Mouse (Mus musculus) kidney, embryonic 14.5 days (tissue): ENCODE measurements at regions not wholly inside any gene's neighbourhood (a gene's known extent, or its start where the extent isn't known, plus 50 kb on each side); places are given as distances from the start of the nearest gene placed in this dataset.
A peak's percentile ranks its signal among the peaks of the same experiment; 100 is the strongest.

Experiments used
- ATAC-seq: fragments of 200-750 bp; cut with Nextera tagmentation; 2 replicates; pipeline ENCODE4 v1.8.0; 2017; ENCODE audit warnings: moderate number of reproducible peaks, mild to moderate bottlenecking, moderate TSS enrichment, moderate library complexity; ENCODE audit not compliant: low FRiP score, low TSS enrichment
- H3K27ac ChIP-seq: fragments of 300-500 bp; sonication (generic); 2 replicates; pipeline ENCODE4 v1.5.1; 2014; ENCODE audit warnings: low read depth, mild to moderate bottlenecking, low read length, moderate library complexity, mixed read lengths
- H3K27me3 ChIP-seq: fragments of 300-500 bp; sonication (generic); 2 replicates; pipeline ENCODE4 v1.6.1; 2014; ENCODE audit warnings: mild to moderate bottlenecking, low read length; ENCODE audit not compliant: control insufficient read depth, insufficient read depth
- H3K36me3 ChIP-seq: fragments of 300-500 bp; sonication (generic); 2 replicates; pipeline ENCODE4 v1.6.1; 2014; ENCODE audit warnings: low read length, mixed read lengths; ENCODE audit not compliant: control insufficient read depth, insufficient read depth
- H3K4me1 ChIP-seq: fragments of 300-500 bp; sonication (generic); 2 replicates; pipeline ENCODE4 v1.6.1; 2014; ENCODE audit warnings: low read length, mixed read lengths; ENCODE audit not compliant: control insufficient read depth, insufficient read depth
- H3K4me2 ChIP-seq: fragments of 300-500 bp; sonication (generic); replicated peaks from 2 replicates; pipeline ENCODE4 v1.6.1; 2014; ENCODE audit warnings: low read depth, mild to moderate bottlenecking, low read length
- H3K4me3 ChIP-seq: fragments of 300-500 bp; sonication (generic); 2 replicates; pipeline ENCODE4 v1.5.1; 2014; ENCODE audit warnings: mild to moderate bottlenecking, low read length
- H3K9ac ChIP-seq: fragments of 300-500 bp; sonication (generic); 2 replicates; pipeline ENCODE4 v1.6.1; 2014; ENCODE audit warnings: low read depth, mild to moderate bottlenecking, low read length, moderate library complexity
- H3K9me3 ChIP-seq: fragments of 300-500 bp; sonication (generic); 2 replicates; pipeline ENCODE4 v1.6.1; 2016; ENCODE audit warnings: low read length; ENCODE audit not compliant: control insufficient read depth
- WGBS: fragments of 180-500 bp; shearing (Covaris S2); extraction: QIAGEN DNeasy Blood & Tissue Kit; methylation state at CpG from one replicate; pipeline ENCODE4 v1.1.7; 2014; 5-methylcytosine and 5-hydroxymethylcytosine counted together

DNA sequence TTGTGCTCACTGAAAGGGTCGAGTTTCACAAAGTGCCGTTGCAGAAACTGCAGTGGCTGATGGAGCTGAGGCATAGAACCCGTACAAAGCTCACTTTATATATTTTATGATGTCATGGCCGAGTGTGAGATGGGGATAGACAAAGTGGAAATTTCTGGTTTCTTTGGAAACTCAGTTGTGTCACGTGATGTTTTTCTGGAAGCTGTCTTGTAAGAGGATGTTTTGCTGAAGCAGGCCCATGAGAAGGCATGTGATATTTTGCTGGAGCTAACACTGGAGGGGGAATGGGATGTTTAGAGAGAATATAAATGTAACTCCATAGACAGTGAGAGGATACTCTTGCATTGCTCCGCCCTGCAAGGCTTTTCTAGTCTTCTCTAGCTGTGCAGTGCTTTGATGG, 311.7 kb downstream of the Tmem132b start:
- Histone ChIP-seq H3K27me3 (no peaks in the 10 kb centered on the region), H3K9ac (no peak overlapping the region), H3K4me2 (no peak overlapping the region), H3K36me3 (no peaks in the 10 kb centered on the region), H3K27ac (no peak overlapping the region), H3K9me3 (no peaks in the 10 kb centered on the region), H3K4me1 (no peaks in the 10 kb centered on the region), H3K4me3 (no peak overlapping the region)
- 76% methylated on average over 6 of the region's 6 CpGs for WGBS
- no peak for ATAC-seq

GRCm38 (mm10) chr5:125849722-125850121, 318.1 kb downstream of the Tmem132b start:
- Histone ChIP-seq H3K36me3 (no peaks in the 10 kb centered on the region), H3K9ac (no peak overlapping the region), H3K4me2 (no peak overlapping the region), H3K4me1 (no peaks in the 10 kb centered on the region), H3K9me3 (no peaks in the 10 kb centered on the region), H3K27me3 (no peaks in the 10 kb centered on the region), H3K27ac (no peak overlapping the region), H3K4me3 (no peak overlapping the region)
- ATAC-seq = no peak
- WGBS = 87% methylated on average over 7 of the region's 7 CpGs

GRCm38 (mm10) chr5:125876296-125876695, 344.7 kb downstream of the Tmem132b start:
- no peak overlapping the region for H3K4me3 ChIP-seq
- 82% methylated on average over 9 of the region's 9 CpGs for WGBS
- ATAC-seq = no peak
- no peak overlapping the region for H3K9ac ChIP-seq
- H3K4me1 ChIP-seq = no peaks in the 10 kb centered on the region
- no peak overlapping the region for H3K27ac ChIP-seq
- H3K4me2 ChIP-seq = no peak overlapping the region
- no peaks in the 10 kb centered on the region for H3K27me3 ChIP-seq
- no peaks in the 10 kb centered on the region; the same call in 1 of the 2 replicates for H3K9me3 ChIP-seq
- H3K36me3 ChIP-seq = no peaks in the 10 kb centered on the region

DNA sequence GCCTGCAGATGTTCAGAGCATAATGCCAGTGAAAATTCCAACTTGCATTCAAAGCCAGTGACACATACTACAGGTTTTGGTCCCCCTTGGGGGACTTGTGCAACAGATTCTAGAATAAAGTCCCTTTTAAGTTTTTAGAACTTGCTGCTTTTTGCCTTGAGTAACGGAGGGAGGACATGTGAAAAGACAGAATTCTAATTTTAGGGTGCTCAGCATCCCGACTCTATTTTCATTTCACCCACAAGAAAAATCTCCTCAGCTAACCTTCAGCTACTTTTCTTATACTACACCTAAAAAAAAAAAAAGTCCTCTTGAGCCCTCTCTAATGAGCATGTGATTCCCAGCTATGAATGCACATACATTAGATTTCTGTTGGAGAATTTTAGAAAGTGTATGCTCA, 357.3 kb downstream of the Tmem132b start:
- Histone ChIP-seq H3K36me3 (no peaks in the 10 kb centered on the region), H3K9ac (no peak overlapping the region), H3K27me3 (no peaks in the 10 kb centered on the region), H3K4me2 (no peak overlapping the region), H3K4me3 (no peak overlapping the region), H3K27ac (no peak overlapping the region), H3K4me1 (no peaks in the 10 kb centered on the region), H3K9me3 (no peaks in the 10 kb centered on the region)
- ATAC-seq = no peak
- 82% methylated on average over 2 of the region's 2 CpGs for WGBS

- Histone ChIP-seq H3K9ac (no peak overlapping the region), H3K4me3 (no peak overlapping the region), H3K4me2 (no peak overlapping the region), H3K36me3 (no peaks in the 10 kb centered on the region), H3K4me1 (no peaks in the 10 kb centered on the region), H3K9me3 (no peaks in the 10 kb centered on the region), H3K27ac (no peak overlapping the region), H3K27me3 (no peaks in the 10 kb centered on the region)
- WGBS = 90% methylated on average over 6 of the region's 6 CpGs
- ATAC-seq = no peak
These were observed 362.3 kb downstream of the Tmem132b start for GRCm38 (mm10) chr5:125893864-125894263.

DNA sequence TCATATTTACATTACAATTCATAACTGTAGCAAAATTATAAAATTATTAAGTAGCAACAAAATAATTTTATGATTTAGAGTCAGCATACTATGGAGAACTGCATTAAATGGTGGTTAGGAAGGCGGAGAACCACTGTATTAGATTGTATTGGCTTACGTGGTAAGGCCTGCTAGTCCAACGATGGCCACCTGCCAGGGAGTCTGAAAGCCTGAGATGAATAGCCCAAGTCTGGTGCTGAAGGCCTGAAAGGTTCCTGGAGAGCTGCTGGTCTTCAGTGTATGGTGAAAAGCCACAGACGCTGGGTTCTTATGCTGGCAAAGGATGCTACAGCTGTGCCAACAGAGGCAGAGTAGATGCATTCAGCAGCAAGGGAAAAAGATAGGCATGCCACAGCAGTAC, 370.5 kb downstream of the Tmem132b start:
- H3K36me3 ChIP-seq = no peaks in the 10 kb centered on the region
- no peak for ATAC-seq
- H3K4me3 ChIP-seq = no peak overlapping the region
- WGBS = 79% methylated on average over 4 of the region's 4 CpGs
- H3K9me3 ChIP-seq = no peaks in the 10 kb centered on the region
- no peaks in the 10 kb centered on the region for H3K4me1 ChIP-seq
- H3K27me3 ChIP-seq = no peaks in the 10 kb centered on the region
- H3K27ac ChIP-seq = no peak overlapping the region
- no peak overlapping the region for H3K9ac ChIP-seq
- no peak overlapping the region for H3K4me2 ChIP-seq

- no peaks in the 10 kb centered on the region for H3K9me3 ChIP-seq
- H3K27me3 ChIP-seq = no peaks in the 10 kb centered on the region
- peak; percentile 68; the same call in 1 of the 2 replicates for ATAC-seq
- H3K9ac ChIP-seq = no peak overlapping the region
- no peaks in the 10 kb centered on the region for H3K36me3 ChIP-seq
- no peak overlapping the region for H3K4me2 ChIP-seq
- H3K27ac ChIP-seq = no peak overlapping the region
- no peak overlapping the region for H3K4me3 ChIP-seq
- H3K4me1 ChIP-seq = no peaks in the 10 kb centered on the region
- 50% methylated on average over 5 of the region's 5 CpGs for WGBS
These were observed 372.9 kb downstream of the Tmem132b start for GRCm38 (mm10) chr5:125904426-125904825.

DNA sequence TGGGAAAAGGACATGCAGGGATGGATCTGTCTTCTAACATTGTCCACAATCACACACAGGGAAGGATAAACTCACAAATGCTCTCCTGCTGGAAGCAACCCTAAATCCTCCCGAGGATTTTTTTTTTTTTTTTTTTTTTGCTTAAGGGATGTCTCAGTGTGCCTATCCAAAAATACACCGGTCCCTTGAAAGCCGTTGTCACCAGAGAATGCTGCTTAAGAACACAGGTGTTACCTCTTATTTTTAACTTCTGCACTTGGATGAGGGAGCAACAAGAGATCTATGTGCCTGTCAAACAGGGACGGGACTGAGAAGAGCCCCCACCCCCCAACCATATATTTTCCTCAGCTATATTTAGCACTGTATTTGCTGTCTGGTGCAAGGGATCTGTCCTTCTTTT, 375.8 kb downstream of the Tmem132b start:
- no peaks in the 10 kb centered on the region for H3K4me1 ChIP-seq
- H3K9ac ChIP-seq = no peak overlapping the region
- no peak for ATAC-seq
- H3K9me3 ChIP-seq = no peaks in the 10 kb centered on the region
- H3K27ac ChIP-seq = no peak overlapping the region
- no peaks in the 10 kb centered on the region for H3K27me3 ChIP-seq
- 71% methylated on average over 4 of the region's 4 CpGs for WGBS
- no peaks in the 10 kb centered on the region for H3K36me3 ChIP-seq
- no peak overlapping the region for H3K4me2 ChIP-seq
- no peak overlapping the region for H3K4me3 ChIP-seq

GRCm38 (mm10) chr5:125907909-125908308, 376.3 kb downstream of the Tmem132b start:
- Histone ChIP-seq H3K36me3 (no peaks in the 10 kb centered on the region), H3K4me2 (no peak overlapping the region), H3K9ac (no peak overlapping the region), H3K27ac (no peak overlapping the region), H3K27me3 (no peaks in the 10 kb centered on the region), H3K4me1 (no peaks in the 10 kb centered on the region), H3K4me3 (no peak overlapping the region), H3K9me3 (no peaks in the 10 kb centered on the region)
- no peak for ATAC-seq
- WGBS = 92% methylated on average over 5 of the region's 5 CpGs

GRCm38 (mm10) chr5:125915857-125916256, 384.3 kb downstream of the Tmem132b start:
- ATAC-seq = no peak

More at GRCm38 (mm10) chr5:125915857-125916256, 384.3 kb downstream of the Tmem132b start:
- Histone ChIP-seq H3K27ac (no peak overlapping the region), H3K9me3 (no peaks in the 10 kb centered on the region), H3K9ac (no peak overlapping the region), H3K36me3 (no peaks in the 10 kb centered on the region), H3K4me1 (no peaks in the 10 kb centered on the region), H3K27me3 (no peaks in the 10 kb centered on the region), H3K4me3 (no peak overlapping the region), H3K4me2 (no peak overlapping the region)
- WGBS = 91% methylated on average over 4 of the region's 4 CpGs
